Mouse (Mus musculus): ENCODE results near the gene Dnal1. TPM values are rescaled to one million over a fixed set of nuclear protein-coding genes. Genes with fewer than 3 reads are reported as not detected.

Dnal1 gene
- polyA plus RNA-seq, 3 experiments from 2014 or later, result 1.0 TPM; not detected in 2

DNA sequence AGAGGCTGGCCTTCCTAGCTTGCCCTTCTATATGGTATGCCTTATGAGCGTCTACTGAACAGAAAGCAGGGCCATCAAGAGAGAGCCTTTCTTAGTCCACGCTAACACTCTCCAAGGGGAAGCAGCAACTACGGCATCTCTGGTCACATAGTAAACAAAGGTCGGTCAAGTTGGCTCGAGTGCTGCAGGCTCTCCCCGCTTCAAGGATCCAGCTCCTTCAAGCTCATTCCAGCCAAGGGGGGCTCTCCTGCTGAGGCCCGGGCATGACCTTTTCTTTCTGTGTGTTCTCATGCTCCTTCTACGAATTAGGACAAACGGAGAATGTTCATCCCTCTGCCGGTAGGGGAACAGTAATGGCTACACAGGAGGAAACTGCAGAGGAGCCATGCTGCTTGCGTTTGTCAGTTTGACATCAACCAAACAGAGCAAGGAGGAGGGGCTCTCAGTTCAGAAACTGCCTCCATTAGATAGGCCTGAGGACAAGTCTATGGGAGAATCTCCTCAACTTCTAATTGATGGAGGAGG lies 49.5 kb downstream of the Dnal1 start:
- no peak for ATAC-seq

DNA sequence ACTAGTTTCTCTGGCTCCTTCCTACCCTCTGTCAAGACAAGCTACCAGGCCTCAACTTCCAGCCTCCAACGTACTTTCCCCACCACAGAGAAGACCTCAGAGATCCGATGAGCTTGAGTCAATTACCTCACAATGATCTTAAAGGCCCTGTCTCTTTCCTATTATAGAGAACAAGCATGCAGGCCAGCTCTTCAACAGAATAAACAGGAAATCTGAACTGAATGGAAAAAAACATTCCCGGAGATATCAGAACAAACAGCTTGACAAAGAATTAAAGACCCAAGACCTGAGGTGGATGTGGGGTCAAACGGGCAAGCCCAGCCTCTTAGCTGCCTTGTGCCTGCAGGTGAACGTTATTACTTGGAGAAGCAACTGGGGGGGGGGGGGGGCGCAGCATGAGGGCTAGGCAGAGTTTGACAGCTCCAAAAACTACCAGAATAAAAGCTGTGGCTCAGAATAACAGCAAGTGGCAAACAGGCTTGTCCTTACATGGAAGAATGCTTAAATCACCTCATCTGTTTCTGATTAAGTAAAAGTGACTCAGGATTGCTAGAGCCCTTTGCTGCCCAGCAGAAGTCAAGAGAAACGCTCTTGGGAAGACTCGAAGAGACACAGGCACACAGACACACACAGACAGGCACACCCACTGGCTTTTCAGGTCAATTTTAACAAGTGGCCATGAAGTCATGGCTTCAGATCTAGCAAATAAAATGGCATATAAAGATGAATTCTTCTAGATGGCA lies 51.6 kb downstream of the Dnal1 start:
- ATAC-seq, result no peak

DNA sequence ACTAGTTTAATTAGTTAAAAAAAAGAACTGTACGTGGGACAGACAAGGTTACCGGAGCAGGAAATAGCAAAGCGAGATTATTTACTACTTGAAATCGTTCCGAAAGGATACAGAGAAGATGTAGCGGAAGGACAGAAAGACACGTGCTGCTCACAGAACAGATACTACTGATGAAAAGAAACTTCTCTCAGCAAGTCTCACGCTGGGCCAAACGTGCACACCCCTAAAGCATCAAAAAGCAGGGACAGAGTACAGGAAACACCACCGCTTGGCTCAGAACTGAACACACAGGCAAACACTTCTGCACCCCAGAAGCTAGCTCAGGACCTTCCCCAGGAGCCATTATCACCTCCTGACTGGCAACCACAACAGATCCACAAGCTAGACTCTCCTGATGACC lies 56.4 kb downstream of the Dnal1 start:
- peak; percentile 53 for ATAC-seq

DNA sequence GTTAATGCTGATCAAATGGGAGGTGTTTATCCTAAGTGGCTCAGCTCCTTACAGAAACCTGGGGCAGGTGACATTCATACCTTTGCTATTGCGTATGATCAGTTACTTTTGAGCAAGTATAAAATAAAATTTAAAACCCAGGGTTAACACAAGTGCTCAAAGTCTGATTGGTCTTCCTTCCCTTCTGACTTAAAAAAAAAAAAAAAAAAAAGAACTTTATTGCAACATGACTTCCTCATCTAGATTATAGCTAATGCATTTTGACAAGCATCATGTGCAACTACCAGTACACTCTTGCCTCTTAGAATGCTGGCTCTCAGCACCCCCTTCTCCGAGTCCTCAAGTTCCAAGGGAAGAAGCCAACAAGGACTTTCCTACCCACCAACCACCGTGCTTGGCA lies 58.0 kb downstream of the Dnal1 start:
- no peak for ATAC-seq

GRCm38 (mm10) chr12:84172862-84173261 lies 58.7 kb downstream of the Dnal1 start:
- ATAC-seq, result no peak

DNA sequence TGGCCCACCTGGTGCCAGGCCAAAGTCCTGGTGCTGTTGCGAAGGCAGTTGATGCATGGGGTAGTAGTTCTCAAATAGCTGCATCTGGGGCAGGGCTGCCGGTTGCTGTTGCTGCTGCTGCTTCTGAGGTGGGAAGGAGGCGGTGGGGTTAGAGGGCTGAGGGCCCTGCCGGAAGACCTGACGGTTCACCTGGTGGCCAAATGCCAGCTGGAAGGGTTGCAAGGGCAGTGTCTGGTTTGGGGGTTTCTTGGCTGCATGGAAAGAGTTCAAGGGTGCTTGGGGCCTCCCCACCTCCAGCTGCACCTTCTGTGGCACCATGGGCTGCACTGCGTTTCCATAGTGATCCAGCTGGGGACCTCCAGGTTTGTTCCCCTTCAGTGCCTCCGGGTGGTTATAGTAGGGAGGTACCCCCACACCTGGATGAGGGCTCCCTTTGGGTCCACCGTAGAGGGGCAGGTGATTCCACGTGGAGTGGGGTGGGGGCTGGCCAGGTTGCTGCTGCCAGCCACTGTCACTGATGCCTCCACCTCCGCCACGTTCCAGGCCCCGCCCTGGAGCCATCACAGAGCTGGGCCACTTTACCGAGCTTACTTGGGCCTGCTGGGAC lies 59.2 kb downstream of the Dnal1 start:
- ATAC-seq, result no peak

DNA sequence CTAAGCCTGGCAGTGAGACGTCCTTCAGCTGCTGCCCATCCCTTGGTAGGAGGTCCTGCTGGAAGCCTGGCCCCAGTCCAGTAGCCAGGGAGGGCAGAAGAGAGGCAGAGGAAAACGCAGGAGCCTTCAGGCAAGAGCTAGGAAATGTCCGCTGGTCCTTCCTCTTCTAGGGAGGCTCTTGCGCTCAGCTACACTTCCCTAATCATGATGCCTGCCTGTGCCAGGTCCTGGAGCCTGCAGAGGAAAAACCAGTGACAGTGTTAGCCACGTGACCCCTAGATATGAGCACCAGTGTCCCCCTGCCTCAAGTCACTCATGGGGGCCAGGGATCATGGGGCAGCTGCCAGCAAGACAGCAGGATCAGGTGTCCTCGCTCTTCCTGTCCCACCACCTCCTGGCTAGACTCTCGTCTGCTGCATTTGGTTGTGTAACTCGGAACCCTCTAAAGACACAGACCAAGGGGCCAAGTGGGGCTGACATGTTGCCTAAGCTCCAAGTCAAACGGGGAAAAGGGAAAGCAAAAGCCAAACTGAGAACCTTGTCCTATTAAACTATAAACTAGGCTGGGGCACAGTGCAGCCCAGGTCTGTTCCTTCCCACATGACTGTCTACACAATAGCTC lies 60.1 kb downstream of the Dnal1 start:
- ATAC-seq, result no peak

GRCm38 (mm10) chr12:84174871-84175270 lies 60.7 kb downstream of the Dnal1 start:
- no peak for ATAC-seq

- peak; percentile 83 for ATAC-seq
Measured at GRCm38 (mm10) chr12:84175659-84176061, 61.5 kb downstream of the Dnal1 start.

- peak; percentile 16 for ATAC-seq
Measured at GRCm38 (mm10) chr12:84176126-84176769, 62.1 kb downstream of the Dnal1 start.

DNA sequence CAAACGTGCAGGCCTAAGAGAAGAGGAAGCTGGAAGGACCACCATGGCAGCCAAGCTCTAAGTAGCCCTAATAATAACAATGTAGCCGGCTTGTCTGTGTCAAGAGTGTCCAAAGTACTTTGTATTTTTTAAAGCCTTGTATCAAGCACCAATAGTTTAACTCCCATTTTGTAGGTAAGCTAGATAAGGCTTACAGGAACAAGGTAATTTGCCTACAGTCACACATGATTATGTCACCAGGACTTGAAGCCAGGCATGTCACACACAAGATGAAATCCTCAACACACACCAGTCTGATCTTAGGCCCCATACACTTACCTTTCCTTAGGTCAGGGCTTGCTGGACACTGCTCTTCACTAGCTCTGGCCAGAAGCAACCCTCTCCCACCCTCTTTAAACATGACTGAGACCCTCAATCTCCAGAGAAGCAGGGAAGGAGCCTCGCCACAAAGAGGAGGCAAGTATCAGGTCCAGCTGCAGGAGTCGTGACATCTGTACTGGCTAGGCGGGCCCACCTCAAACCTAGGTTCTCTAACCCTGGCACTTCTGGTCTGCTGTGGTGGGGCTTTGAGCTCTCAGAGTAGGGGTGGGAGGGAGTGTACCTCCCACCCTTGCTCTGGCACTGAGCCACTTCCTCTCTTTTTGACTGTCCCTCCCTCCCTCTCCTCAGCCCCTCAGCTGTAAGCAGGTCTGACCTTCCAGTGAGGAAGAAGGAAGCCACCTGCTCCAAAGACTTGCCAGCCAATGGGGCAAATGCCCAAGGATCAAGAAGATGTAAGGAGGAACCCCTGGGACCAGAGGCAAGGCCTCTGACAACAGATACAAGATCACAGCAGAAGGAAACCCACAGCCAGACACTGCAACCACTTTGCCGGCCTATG lies 63.0 kb downstream of the Dnal1 start:
- ATAC-seq, result peak; percentile 20

GRCm38 (mm10) chr12:84178052-84178451 lies 63.9 kb downstream of the Dnal1 start:
- ATAC-seq, result no peak

GRCm38 (mm10) chr12:84178652-84179445 lies 64.7 kb downstream of the Dnal1 start:
- no peak for ATAC-seq

DNA sequence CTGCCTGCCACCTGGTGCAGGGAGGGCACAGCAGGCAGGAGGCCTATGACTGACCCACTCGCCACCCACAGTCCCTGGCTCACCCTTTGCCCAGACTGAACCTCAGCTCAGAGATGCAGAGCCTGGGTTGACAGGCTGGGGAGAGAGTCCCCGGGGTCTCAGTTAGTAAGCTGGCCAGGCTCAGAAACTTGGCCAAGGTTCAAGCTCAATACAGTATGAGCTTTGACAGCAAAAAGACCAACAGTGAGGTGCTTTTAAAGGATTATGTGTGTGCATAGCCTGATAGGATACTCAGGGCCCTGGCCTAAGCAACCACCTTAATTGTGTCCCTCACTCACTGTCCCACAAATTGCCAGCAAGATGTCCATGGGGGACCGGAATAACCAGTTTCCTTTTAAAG lies 65.9 kb downstream of the Dnal1 start:
- ATAC-seq, result no peak

- no peak for ATAC-seq
Measured at GRCm38 (mm10) chr12:84180701-84181435, 66.7 kb downstream of the Dnal1 start.

DNA sequence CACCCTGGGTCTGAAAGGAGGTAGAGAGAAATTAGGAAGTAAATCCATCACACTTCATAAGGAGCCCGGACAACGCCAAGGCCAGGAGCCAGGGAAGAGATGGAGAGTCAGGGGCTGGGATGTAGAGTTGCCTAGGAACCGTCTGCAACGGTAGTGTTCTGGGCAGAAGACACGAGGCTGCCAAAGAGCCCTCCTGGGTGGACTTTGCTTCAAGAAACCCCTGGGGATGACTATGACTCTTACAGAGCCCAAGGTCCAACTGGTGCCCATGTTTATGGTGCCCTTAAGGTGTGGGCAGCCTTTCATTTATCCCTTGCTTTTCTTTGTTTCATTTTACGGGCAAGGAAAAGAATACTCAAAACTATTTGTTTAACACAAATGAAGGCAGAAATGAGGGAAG lies 67.8 kb downstream of the Dnal1 start:
- ATAC-seq, result no peak

DNA sequence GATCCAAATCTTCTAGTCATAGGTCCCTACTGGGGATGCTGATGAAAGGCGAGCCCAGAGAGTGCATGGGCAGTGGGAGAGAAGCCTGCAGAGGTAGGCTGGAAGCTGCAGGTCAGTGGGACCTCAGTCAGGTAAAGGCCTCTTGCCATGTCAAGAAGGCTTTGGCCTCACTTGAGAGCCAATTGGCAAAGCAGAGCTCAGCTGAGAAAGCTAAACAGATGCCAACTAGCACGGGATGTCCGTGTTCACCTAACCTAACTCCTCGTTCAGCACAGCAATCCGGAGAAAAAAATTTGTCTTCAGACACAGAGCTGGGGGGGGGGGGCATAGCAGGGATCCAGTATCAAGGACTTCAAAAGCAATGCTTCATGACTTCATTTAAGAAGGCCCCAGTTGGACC lies 70.8 kb downstream of the Dnal1 start:
- ATAC-seq, result no peak

GRCm38 (mm10) chr12:84185547-84185946 lies 71.4 kb downstream of the Dnal1 start:
- no peak for ATAC-seq

- no peak for ATAC-seq
Measured at GRCm38 (mm10) chr12:84186536-84186935, 72.4 kb downstream of the Dnal1 start.

- no peak for ATAC-seq
Measured at GRCm38 (mm10) chr12:84186950-84187349, 72.8 kb downstream of the Dnal1 start.

All from inflammation-experienced regulatory T-cells, adult 6 months (primary cell).